Mouse (Mus musculus): ENCODE measurements at regions not wholly inside any gene's neighbourhood (a gene's known extent, or its start where the extent isn't known, plus 50 kb on each side); places are given as distances from the start of the nearest gene placed in this dataset.
"Not testable (repeated sequence)": the region's sequence is repeated elsewhere in the genome, so short reads cannot be mapped to it uniquely, and the experiment has no call there.

DNA sequence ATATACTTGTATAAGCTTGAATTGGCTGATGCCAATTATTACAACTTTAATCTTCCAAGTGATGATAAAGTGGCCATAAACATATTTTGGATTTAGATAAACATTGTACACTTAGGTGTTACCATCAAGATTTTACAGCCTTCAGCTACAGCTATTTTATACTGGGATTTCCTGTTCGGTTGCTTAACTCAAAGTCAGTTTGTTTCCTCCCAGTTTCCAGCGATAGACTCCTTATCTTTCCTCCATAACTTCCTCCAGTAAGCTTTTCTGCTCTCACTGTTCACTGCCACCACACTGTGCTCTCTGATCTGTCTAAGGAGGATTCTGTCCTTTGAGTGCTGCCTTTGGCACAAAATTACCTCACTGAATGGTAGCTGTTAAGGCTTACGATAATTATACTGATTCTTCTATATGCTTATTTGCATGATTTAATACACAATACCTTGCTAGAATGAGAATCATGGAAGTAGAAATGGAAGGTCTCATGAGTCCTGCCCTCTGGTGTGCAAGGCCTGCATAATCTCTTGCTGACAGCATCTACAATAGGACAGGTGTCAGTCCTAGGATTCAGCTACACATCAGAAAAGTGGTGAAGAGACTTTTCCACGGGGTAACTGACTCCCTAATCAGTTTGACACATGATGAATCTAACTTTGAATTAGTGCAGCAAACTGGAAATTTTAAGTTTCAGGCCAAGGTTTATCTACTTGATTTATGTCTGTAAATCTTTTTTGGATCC, 503.0 kb downstream of the Dad1 start:
- no peak overlapping the region for H3K27ac ChIP-seq
- no peak overlapping the region for H3K9ac ChIP-seq
- no peak overlapping the region for H3K4me3 ChIP-seq
- H3K36me3 ChIP-seq = no peaks in the 10 kb centered on the region
- no peak overlapping the region for H3K4me2 ChIP-seq
- H3K9me3 ChIP-seq (replicated peaks) = no peaks in the 10 kb centered on the region
- H3K27me3 ChIP-seq = no peaks in the 10 kb centered on the region
- no peaks in the 10 kb centered on the region for H3K4me1 ChIP-seq (replicated peaks)
- 39% methylated on average over 4 of the region's 4 CpGs for WGBS
- no peak for ATAC-seq (replicated peaks; ENCODE audit: insufficient number of reproducible peaks, insufficient read depth, low FRiP score, low read depth)

GRCm38 (mm10) chr14:53743552-53743951, 510.4 kb downstream of the Dad1 start:
- H3K36me3 ChIP-seq; H3K4me2 ChIP-seq; H3K9ac ChIP-seq; H3K27ac ChIP-seq; ATAC-seq (replicated peaks; ENCODE audit: insufficient number of reproducible peaks, insufficient read depth, low FRiP score, low read depth); H3K4me1 ChIP-seq (replicated peaks); H3K27me3 ChIP-seq; H3K9me3 ChIP-seq (replicated peaks); H3K4me3 ChIP-seq: not testable (repeated sequence)
- 77% methylated on average over 3 of the region's 3 CpGs for WGBS

GRCm38 (mm10) chr14:53742864-53743263, 511.0 kb downstream of the Dad1 start:
- H3K4me2 ChIP-seq; H3K9ac ChIP-seq; ATAC-seq (replicated peaks; ENCODE audit: insufficient number of reproducible peaks, insufficient read depth, low FRiP score, low read depth); H3K4me1 ChIP-seq (replicated peaks); H3K27ac ChIP-seq; H3K36me3 ChIP-seq; H3K27me3 ChIP-seq; H3K9me3 ChIP-seq (replicated peaks); H3K4me3 ChIP-seq: not testable (repeated sequence)
- WGBS = 60% methylated on average over 2 of the region's 2 CpGs

- 34% methylated on average over 4 of the region's 4 CpGs for WGBS
- H3K36me3 ChIP-seq; H3K9ac ChIP-seq; ATAC-seq (replicated peaks; ENCODE audit: insufficient number of reproducible peaks, insufficient read depth, low FRiP score, low read depth); H3K27me3 ChIP-seq; H3K9me3 ChIP-seq (replicated peaks); H3K4me1 ChIP-seq (replicated peaks); H3K4me2 ChIP-seq; H3K4me3 ChIP-seq; H3K27ac ChIP-seq: not testable (repeated sequence)
Measured at GRCm38 (mm10) chr14:53741246-53741645, 512.7 kb downstream of the Dad1 start.

GRCm38 (mm10) chr14:53737962-53738361, 515.9 kb downstream of the Dad1 start:
- H3K4me3 ChIP-seq; H3K27me3 ChIP-seq; H3K27ac ChIP-seq; H3K36me3 ChIP-seq; H3K9ac ChIP-seq; H3K9me3 ChIP-seq (replicated peaks); H3K4me2 ChIP-seq; ATAC-seq (replicated peaks; ENCODE audit: insufficient number of reproducible peaks, insufficient read depth, low FRiP score, low read depth); H3K4me1 ChIP-seq (replicated peaks): not testable (repeated sequence)
- WGBS = 30% methylated on average over 4 of the region's 4 CpGs

DNA sequence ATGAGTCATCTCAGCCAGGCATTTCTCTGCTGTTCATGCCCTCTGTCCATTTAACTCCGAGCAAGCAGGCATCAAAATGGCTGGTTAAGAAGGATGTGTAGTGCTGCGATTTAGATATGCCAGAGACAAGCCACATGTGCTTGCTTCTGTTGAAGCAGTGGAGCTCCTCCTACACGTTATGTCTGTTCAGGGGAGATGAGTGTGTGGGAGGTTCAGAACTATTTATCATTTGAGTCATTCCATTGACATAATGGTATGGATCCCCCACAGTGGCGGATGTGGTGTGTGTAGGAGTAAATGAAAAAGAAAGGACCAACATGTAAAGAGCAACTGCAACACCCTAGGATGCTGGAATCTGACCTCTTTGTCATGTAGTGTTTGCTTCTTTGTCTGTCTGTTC, 517.6 kb downstream of the Dad1 start:
- 52% methylated on average over 4 of the region's 4 CpGs for WGBS
- not testable (repeated sequence) for H3K4me3 ChIP-seq; H3K9ac ChIP-seq; H3K4me2 ChIP-seq; H3K27me3 ChIP-seq; H3K9me3 ChIP-seq (replicated peaks); H3K27ac ChIP-seq; ATAC-seq (replicated peaks; ENCODE audit: insufficient number of reproducible peaks, insufficient read depth, low FRiP score, low read depth); H3K4me1 ChIP-seq (replicated peaks); H3K36me3 ChIP-seq

- H3K36me3 ChIP-seq; H3K9ac ChIP-seq; H3K27me3 ChIP-seq; H3K9me3 ChIP-seq (replicated peaks); H3K27ac ChIP-seq; ATAC-seq (replicated peaks; ENCODE audit: insufficient number of reproducible peaks, insufficient read depth, low FRiP score, low read depth); H3K4me2 ChIP-seq; H3K4me1 ChIP-seq (replicated peaks); H3K4me3 ChIP-seq: not testable (repeated sequence)
- no CpG with 5 or more reads among the region's 4 CpGs for WGBS
Measured at GRCm38 (mm10) chr14:53731600-53731999, 522.3 kb downstream of the Dad1 start.

GRCm38 (mm10) chr14:53729877-53730276, 524.0 kb downstream of the Dad1 start:
- ATAC-seq (replicated peaks; ENCODE audit: insufficient number of reproducible peaks, insufficient read depth, low FRiP score, low read depth); H3K27ac ChIP-seq; H3K9ac ChIP-seq; H3K36me3 ChIP-seq; H3K4me1 ChIP-seq (replicated peaks); H3K4me2 ChIP-seq; H3K9me3 ChIP-seq (replicated peaks); H3K4me3 ChIP-seq; H3K27me3 ChIP-seq: not testable (repeated sequence)
- 75% methylated on average over 1 of the region's 7 CpGs for WGBS

- not testable (repeated sequence) for H3K9ac ChIP-seq; H3K9me3 ChIP-seq (replicated peaks); H3K4me3 ChIP-seq; H3K27ac ChIP-seq; H3K4me1 ChIP-seq (replicated peaks); H3K27me3 ChIP-seq; H3K36me3 ChIP-seq; H3K4me2 ChIP-seq; ATAC-seq (replicated peaks; ENCODE audit: insufficient number of reproducible peaks, insufficient read depth, low FRiP score, low read depth)
- no CpG with 5 or more reads among the region's 1 CpGs for WGBS
Measured at GRCm38 (mm10) chr14:53729149-53729548, 524.8 kb downstream of the Dad1 start.

DNA sequence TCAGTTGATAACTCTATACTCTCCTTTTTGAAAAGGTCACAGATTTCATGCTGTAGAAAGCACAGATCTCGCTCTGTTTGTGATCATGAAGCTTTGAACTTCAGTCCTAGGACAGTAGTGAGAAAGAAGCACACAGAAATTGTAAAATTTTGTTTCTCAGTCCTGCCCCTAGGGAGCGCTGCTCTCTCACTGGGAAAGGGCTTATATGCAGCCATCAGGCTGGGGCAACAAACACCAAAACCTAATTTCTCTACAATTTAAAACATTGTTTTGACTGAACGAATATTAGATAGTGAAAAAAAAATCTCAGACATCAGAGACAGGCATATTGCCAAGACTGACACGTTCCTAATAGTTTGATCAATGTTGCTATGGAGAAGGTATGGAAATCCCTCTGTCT, 527.0 kb downstream of the Dad1 start:
- not testable (repeated sequence) for H3K4me1 ChIP-seq (replicated peaks); H3K9me3 ChIP-seq (replicated peaks); H3K4me3 ChIP-seq; H3K27me3 ChIP-seq; H3K9ac ChIP-seq; H3K4me2 ChIP-seq; H3K27ac ChIP-seq; H3K36me3 ChIP-seq; ATAC-seq (replicated peaks; ENCODE audit: insufficient number of reproducible peaks, insufficient read depth, low FRiP score, low read depth)
- 35% methylated on average over 2 of the region's 4 CpGs for WGBS

GRCm38 (mm10) chr14:53723611-53724010, 530.3 kb downstream of the Dad1 start:
- not testable (repeated sequence) for H3K27me3 ChIP-seq; ATAC-seq (replicated peaks; ENCODE audit: insufficient number of reproducible peaks, insufficient read depth, low FRiP score, low read depth); H3K4me2 ChIP-seq; H3K9ac ChIP-seq; H3K36me3 ChIP-seq; H3K4me3 ChIP-seq; H3K27ac ChIP-seq; H3K4me1 ChIP-seq (replicated peaks); H3K9me3 ChIP-seq (replicated peaks)

DNA sequence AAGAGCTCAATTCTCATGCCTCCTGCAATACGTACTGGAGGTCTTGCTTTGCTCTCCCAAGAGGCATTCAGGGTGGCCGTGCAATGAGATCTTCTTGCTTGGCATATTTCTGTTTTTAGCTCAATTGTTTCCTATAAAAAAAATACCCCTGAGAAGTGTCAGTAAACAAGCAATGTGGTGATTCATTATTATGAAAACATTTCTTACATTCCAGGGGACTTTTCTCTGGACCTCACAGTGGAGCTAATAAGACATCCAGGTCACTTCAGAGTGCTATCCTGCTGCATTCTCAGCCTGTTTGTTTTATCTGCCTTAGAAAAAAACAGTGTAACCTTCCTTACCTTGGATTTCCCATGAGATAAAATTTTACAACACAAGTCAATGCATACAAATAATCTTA, 532.0 kb downstream of the Dad1 start:
- ATAC-seq (replicated peaks; ENCODE audit: insufficient number of reproducible peaks, insufficient read depth, low FRiP score, low read depth) = not testable (repeated sequence)

More for the DNA sequence above, 532.0 kb downstream of the Dad1 start:
- H3K4me1 ChIP-seq (replicated peaks); H3K9me3 ChIP-seq (replicated peaks); H3K4me2 ChIP-seq; H3K36me3 ChIP-seq; H3K27ac ChIP-seq; H3K4me3 ChIP-seq; H3K27me3 ChIP-seq; H3K9ac ChIP-seq: not testable (repeated sequence)
- WGBS = 66% methylated on average over 2 of the region's 2 CpGs
